Mouse (Mus musculus): ENCODE data around the gene Tssc4. TPM values are rescaled to one million over a fixed set of nuclear protein-coding genes. Genes with fewer than 3 reads are reported as not detected.

The Tssc4 gene
- 45.7 and 66.2 TPM in 2 replicates for polyA plus RNA-seq (2015; fragmentation: Nextera tagmentation; extraction: Ambion mirVana)

DNA sequence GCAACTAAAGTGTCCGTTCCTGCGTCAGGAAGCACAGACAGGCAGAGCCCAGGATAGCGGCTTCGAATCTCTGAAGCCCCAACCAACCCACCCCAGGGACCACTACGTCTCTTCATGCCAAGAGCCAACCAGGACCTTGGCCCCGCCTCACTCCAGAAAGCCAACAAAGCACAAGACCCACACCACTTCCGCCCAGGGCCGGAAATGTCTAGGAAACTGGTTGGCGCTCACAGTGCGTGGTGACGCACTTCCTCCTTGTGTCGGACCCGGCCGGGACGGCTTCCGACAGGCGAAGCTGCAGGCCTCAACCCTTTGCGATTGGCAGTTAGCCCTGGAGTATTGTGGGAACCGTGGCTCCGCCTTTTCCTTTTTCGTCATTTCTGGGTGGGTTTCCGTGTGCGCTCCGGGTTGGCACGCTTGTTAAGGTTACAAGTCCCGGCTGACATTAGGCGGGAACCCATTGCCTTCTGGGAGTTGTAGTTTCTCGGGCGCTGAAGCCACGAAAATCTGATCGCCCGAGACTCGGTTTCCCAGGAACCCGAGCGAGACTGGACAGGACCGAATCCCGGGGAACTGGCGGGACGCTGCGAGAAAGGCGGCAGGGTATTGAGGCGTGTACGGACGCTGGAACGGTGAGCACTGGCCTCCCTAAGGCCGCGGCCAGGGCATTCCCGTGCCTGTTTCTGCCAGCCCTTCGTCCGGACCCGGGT lies at the start of gene Tssc4:
Tssc4 (plus strand) TSS at position 368 of the 710 bp plus-strand sequence.
- peak within 1 kb of the TSS; percentile 94 for H3K4me2 ChIP-seq
- no peaks in the 10 kb centered on the region for H3K9me3 ChIP-seq (replicated peaks)
- H3K4me1 ChIP-seq (replicated peaks): peaks cover 24% of the 10 kb centered on the region
- H3K36me3 ChIP-seq: peaks cover 42% of the 10 kb centered on the region
- under 1% methylated on average over 51 of the region's 51 CpGs for WGBS
- H3K27ac ChIP-seq: peak within 1 kb of the TSS; percentile 92
- H3K9ac ChIP-seq: peak within 1 kb of the TSS; percentile 89
- peak within 1 kb of the TSS; percentile 86 for H3K4me3 ChIP-seq
- H3K27me3 ChIP-seq: no peaks in the 10 kb centered on the region
- ATAC-seq (replicated peaks; ENCODE audit: insufficient number of reproducible peaks, insufficient read depth, low FRiP score, low read depth): peak; percentile 94

DNA sequence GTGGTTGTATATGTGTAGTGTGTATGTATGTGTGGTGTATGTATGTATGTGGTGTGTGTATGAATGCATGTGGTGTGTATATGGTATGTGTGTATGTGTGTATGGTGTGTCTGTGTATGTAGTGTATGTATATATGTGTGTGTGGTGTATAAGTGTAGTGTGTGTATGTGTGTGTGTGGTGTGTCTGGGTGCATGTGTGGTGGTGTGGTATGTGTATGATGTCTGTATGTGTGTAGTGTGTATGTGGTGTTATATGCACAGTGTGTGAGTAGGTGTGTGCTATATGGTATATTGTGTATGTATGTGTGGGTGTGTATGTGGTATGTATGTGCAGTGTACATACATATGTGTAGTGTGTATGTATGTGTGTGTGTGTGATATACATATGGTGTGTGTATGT lies 49.0 kb upstream of the Tssc4 start:
- H3K9me3 ChIP-seq (replicated peaks): no peaks in the 10 kb centered on the region
- no peak overlapping the region for H3K27ac ChIP-seq
- no peak overlapping the region for H3K4me2 ChIP-seq
- no peaks in the 10 kb centered on the region for H3K36me3 ChIP-seq
- no peak overlapping the region for H3K9ac ChIP-seq
- ATAC-seq (replicated peaks; ENCODE audit: insufficient number of reproducible peaks, insufficient read depth, low FRiP score, low read depth): no peak
- peaks cover 37% of the 10 kb centered on the region for H3K4me1 ChIP-seq (replicated peaks)
- no peak overlapping the region for H3K4me3 ChIP-seq
- no peaks in the 10 kb centered on the region for H3K27me3 ChIP-seq

DNA sequence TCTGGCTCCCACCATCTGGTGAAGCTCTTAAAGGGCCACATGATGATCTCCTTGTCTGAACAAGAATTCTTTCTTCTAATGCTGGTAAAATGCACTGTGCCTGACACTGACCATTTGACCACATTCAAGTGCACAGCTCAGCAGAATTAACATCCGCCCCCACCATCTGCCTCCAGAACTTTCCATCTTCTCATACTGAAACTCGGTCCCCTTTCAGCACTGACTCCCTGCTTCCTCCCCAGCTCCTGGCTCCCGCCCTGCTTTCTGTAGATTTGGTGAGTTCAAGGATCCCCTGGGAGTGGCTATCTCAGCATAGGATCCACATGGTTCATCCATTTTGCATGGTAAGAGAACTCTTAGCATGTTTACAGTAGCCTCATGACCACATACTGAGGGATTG lies 48.3 kb upstream of the Tssc4 start:
- Histone ChIP-seq H3K4me1 (replicated peaks) (peaks cover 29% of the 10 kb centered on the region), H3K4me3 (no peak overlapping the region), H3K27me3 (no peaks in the 10 kb centered on the region), H3K4me2 (no peak overlapping the region), H3K9ac (no peak overlapping the region), H3K36me3 (no peaks in the 10 kb centered on the region), H3K27ac (no peak overlapping the region), H3K9me3 (replicated peaks) (no peaks in the 10 kb centered on the region)
- WGBS: 70% methylated on average over 3 of the region's 3 CpGs
- ATAC-seq (replicated peaks; ENCODE audit: insufficient number of reproducible peaks, insufficient read depth, low FRiP score, low read depth): no peak

DNA sequence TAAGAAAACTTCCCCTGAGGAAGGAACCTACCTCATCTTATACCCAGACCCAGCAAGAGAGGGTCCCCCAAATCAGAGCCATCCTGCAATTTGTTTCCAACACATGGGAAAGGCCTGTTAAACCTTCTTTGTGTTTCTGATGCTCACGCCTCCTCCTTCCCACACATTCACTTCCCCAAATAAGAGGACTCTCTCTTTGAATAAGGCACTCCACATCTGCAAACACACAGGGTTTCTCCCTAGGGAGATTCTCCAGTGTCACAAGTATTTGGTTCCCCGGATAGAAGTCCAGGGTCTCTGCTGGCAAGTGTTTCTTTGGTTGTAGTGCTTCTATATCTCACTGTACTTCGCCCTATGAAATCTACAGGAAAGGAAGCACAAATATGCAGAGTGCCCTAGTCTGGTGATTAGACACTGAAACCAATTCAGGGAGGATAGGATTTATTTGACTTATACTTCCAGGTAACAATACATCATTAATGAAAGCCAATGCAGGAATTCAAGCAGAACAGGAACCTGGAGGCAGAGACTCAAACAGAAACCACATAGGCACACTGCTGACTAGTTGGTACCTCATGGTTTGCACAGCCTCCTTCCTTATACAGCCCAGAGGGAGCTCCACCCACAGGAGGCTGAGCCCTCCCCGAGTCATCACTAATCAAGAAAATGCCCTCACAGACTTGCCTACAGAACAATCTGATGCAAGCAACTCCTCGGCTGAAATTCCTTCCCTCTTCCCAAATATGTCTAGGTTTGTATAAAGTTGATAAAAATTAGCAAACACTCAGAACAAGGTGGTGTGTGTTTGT lies 47.5 kb upstream of the Tssc4 start:
- ATAC-seq (replicated peaks; ENCODE audit: insufficient number of reproducible peaks, insufficient read depth, low FRiP score, low read depth): no peak
- Histone ChIP-seq H3K4me1 (replicated peaks) (peaks cover 22% of the 10 kb centered on the region), H3K9ac (no peak overlapping the region), H3K27me3 (no peaks in the 10 kb centered on the region), H3K4me2 (no peak overlapping the region), H3K36me3 (no peaks in the 10 kb centered on the region), H3K4me3 (no peak overlapping the region), H3K9me3 (replicated peaks) (no peaks in the 10 kb centered on the region), H3K27ac (no peak overlapping the region)
- WGBS: 49% methylated on average over 5 of the region's 5 CpGs

DNA sequence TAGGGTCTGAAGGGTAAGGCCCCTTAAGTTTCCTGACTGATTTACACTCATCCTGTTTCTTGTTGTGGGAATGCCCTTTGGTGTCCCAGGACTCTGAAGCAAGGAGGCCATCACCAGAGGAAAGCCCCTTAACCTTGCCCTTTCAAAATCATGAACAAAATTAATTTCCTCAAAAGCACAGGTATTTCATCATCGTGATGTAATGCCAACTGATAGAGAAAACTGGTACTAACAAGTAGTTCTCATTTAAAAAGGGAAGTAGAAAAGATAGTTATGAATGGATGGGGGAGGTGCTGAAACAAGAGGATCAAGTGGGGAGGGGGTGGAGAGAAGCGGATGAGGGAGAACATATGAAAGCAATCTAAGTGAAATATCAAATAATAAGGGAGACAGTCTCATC lies 45.5 kb upstream of the Tssc4 start:
- no peak overlapping the region for H3K4me2 ChIP-seq
- 79% methylated on average over 2 of the region's 2 CpGs for WGBS
- no peak overlapping the region for H3K27ac ChIP-seq
- no peak overlapping the region for H3K4me3 ChIP-seq
- H3K4me1 ChIP-seq (replicated peaks): peaks cover 13% of the 10 kb centered on the region
- no peak for ATAC-seq (replicated peaks; ENCODE audit: insufficient number of reproducible peaks, insufficient read depth, low FRiP score, low read depth)
- no peaks in the 10 kb centered on the region for H3K27me3 ChIP-seq
- H3K36me3 ChIP-seq: no peaks in the 10 kb centered on the region
- no peak overlapping the region for H3K9ac ChIP-seq
- H3K9me3 ChIP-seq (replicated peaks): no peaks in the 10 kb centered on the region

DNA sequence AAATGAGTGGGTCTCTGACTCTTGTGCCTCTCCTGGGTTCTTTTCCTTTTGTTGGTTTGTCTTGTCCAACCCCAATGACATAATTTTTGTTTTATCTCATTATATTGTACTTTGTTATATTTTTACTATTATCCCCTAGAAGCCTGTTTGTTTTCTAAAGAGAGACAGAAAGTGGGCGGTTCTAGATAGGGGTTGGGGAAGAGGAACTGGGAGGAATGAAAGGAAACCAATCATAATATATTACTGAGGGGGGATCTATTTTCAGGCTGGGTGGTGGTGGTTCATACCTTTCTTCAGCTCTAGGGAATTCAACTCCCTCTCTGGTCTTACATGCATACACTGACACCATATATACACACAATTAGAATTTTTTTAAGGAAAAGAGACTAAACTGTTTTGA lies 44.8 kb upstream of the Tssc4 start:
- no peaks in the 10 kb centered on the region for H3K27me3 ChIP-seq
- H3K36me3 ChIP-seq: no peaks in the 10 kb centered on the region
- ATAC-seq (replicated peaks; ENCODE audit: insufficient number of reproducible peaks, insufficient read depth, low FRiP score, low read depth): no peak
- no peak overlapping the region for H3K27ac ChIP-seq
- peaks cover 13% of the 10 kb centered on the region for H3K4me1 ChIP-seq (replicated peaks)
- 87% methylated on average over 1 of the region's 1 CpGs for WGBS
- no peak overlapping the region for H3K9ac ChIP-seq
- H3K4me3 ChIP-seq: no peak overlapping the region
- no peak overlapping the region for H3K4me2 ChIP-seq
- H3K9me3 ChIP-seq (replicated peaks): no peaks in the 10 kb centered on the region

DNA sequence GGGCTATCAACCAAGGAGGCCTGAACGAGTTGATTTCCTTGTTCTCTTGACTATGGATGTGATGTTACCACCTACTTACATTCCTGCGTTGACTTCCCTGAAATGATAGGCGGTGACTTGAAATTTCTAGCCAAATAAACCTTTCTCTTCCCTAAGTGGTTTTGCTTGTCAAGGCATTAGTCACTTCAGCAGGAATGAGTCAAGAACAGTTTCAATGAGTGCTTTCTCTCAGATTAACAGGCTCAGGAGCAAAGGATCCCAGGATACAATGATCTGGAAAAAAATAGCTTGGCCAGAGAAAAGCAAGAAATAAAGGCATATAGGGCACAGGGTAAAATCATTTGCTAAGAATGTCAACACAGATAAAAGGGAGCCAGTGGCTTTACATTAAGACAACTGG lies 43.6 kb upstream of the Tssc4 start:
- ATAC-seq (replicated peaks; ENCODE audit: insufficient number of reproducible peaks, insufficient read depth, low FRiP score, low read depth): no peak
- WGBS: 87% methylated on average over 3 of the region's 3 CpGs
- H3K27ac ChIP-seq: no peak overlapping the region
- no peaks in the 10 kb centered on the region for H3K27me3 ChIP-seq
- no peak overlapping the region for H3K9ac ChIP-seq
- H3K4me1 ChIP-seq (replicated peaks): peaks cover 13% of the 10 kb centered on the region
- no peaks in the 10 kb centered on the region for H3K36me3 ChIP-seq
- H3K9me3 ChIP-seq (replicated peaks): no peaks in the 10 kb centered on the region
- no peak overlapping the region for H3K4me2 ChIP-seq
- H3K4me3 ChIP-seq: no peak overlapping the region

DNA sequence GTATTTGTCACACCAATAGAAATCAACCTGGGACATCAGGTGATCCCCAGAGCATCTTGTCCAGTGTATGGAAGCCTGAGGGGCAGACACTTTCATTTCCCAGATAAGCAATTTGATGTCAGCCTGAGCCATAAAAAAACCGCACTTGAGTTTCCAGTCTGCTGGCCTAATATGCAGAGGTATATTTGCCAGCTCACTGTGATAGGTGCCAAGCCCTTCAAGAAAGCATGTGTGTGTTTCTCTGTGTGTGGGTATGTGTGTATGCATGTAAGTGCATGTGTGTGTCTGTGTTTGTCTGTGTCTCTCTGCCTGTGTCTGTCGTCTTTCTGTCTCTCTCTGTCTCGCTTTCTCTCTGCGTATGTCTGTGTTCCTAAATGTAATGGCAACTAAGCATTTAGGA lies 41.9 kb upstream of the Tssc4 start:
- Histone ChIP-seq H3K27me3 (no peaks in the 10 kb centered on the region), H3K4me1 (replicated peaks) (peaks cover 18% of the 10 kb centered on the region), H3K9ac (no peak overlapping the region), H3K36me3 (no peaks in the 10 kb centered on the region), H3K4me3 (no peak overlapping the region), H3K9me3 (replicated peaks) (no peaks in the 10 kb centered on the region), H3K4me2 (no peak overlapping the region), H3K27ac (peak overlapping the region; percentile 18; the same call in 1 of the 2 replicates)
- no peak for ATAC-seq (replicated peaks; ENCODE audit: insufficient number of reproducible peaks, insufficient read depth, low FRiP score, low read depth)
- 81% methylated on average over 4 of the region's 4 CpGs for WGBS

DNA sequence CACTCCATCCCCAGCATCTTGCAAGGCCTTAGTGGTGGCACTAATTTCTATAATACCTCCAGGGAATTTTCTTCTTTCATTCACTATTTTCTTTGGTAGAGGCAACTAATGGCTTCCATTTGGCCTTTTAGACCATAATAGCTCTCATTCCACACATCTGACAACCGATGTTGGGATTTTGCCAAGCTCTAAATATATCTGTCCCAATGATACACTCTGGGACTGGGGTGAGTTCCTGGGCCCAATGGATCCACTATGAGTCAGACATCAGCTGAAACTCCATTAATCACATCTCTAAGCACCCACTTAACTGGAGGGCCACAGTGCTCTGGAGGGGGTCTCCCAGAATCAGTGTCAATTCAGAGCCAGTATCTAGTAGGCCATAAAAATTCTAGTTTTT lies 37.2 kb upstream of the Tssc4 start:
- Histone ChIP-seq H3K9me3 (replicated peaks) (no peaks in the 10 kb centered on the region), H3K27ac (peak overlapping the region; percentile 65), H3K27me3 (no peaks in the 10 kb centered on the region), H3K4me3 (no peak overlapping the region), H3K9ac (no peak overlapping the region), H3K4me2 (no peak overlapping the region), H3K4me1 (replicated peaks) (peaks cover 25% of the 10 kb centered on the region), H3K36me3 (no peaks in the 10 kb centered on the region)
- WGBS: 30% methylated on average over 1 of the region's 1 CpGs
- ATAC-seq (replicated peaks; ENCODE audit: insufficient number of reproducible peaks, insufficient read depth, low FRiP score, low read depth): 0 out of 2 replicates have a peak, but pooled peaks have one; percentile 64

DNA sequence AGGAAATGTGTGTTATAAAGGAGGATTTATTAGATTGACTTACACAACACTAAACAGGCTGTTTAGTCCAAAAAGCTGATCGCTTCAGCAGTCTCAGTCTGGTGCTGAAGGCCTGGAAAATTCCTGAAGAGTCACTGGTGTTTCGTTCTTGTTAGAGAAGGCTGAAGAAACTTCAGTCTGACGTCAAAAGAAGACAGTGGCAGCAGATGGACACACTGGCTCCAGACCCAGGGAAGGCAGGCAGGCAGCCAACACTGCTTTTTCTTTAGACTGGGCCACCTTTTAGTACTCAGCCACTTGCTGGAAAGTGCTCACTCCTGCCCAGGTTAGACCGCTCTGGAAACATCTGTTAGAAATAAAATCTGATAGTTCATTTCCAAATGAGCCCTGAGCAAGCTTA lies 35.5 kb upstream of the Tssc4 start:
- Histone ChIP-seq H3K4me1 (replicated peaks) (peaks cover 14% of the 10 kb centered on the region), H3K4me2 (no peak overlapping the region), H3K27me3 (no peaks in the 10 kb centered on the region), H3K9me3 (replicated peaks) (no peaks in the 10 kb centered on the region), H3K4me3 (no peak overlapping the region), H3K27ac (no peak overlapping the region), H3K9ac (no peak overlapping the region), H3K36me3 (no peaks in the 10 kb centered on the region)
- ATAC-seq (replicated peaks; ENCODE audit: insufficient number of reproducible peaks, insufficient read depth, low FRiP score, low read depth): no peak
- 77% methylated on average over 4 of the region's 4 CpGs for WGBS

DNA sequence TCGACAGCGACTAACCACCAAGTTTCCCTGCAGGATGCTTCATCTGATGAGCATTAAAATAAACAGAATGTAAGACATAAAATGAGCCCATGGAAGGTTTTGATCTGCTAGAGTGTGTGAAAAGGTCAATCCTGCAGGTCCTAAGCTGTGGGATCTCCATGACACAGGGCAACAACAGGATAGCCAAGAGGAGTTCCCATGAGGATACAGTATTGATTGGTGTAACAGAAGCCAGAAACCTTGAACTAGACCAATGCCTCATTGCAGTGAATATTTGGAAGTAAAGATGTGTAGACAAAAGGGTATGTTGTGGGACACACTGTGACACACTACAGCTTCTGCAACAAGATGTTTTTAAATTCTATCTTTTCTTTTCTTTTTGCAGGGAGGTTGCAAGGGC lies 34.9 kb upstream of the Tssc4 start:
- no peak for ATAC-seq (replicated peaks; ENCODE audit: insufficient number of reproducible peaks, insufficient read depth, low FRiP score, low read depth)
- no peaks in the 10 kb centered on the region for H3K36me3 ChIP-seq

More for the DNA sequence above, 34.9 kb upstream of the Tssc4 start:
- peaks cover 14% of the 10 kb centered on the region for H3K4me1 ChIP-seq (replicated peaks)
- H3K9me3 ChIP-seq (replicated peaks): no peaks in the 10 kb centered on the region
- no peak overlapping the region for H3K4me3 ChIP-seq
- no peak overlapping the region for H3K4me2 ChIP-seq
- H3K9ac ChIP-seq: no peak overlapping the region
- WGBS: 85% methylated on average over 2 of the region's 2 CpGs
- H3K27me3 ChIP-seq: no peaks in the 10 kb centered on the region
- H3K27ac ChIP-seq: no peak overlapping the region

All from heart, embryonic 15.5 days (tissue).